Mouse (Mus musculus) midbrain, embryonic 12.5 days (tissue): ENCODE data around the gene Brd1. TPM values are rescaled to one million over a fixed set of nuclear protein-coding genes. Genes with fewer than 3 reads are reported as not detected.

Source experiments
- polyA plus RNA-seq: library from polyadenylated mRNA; unstranded; fragments of >200 nt; fragmentation: Nextera tagmentation; extraction: Ambion mirVana; gene quantifications from 2 replicates; pipeline ENCODE4 v1.2.1, GENCODE M21; 2016

Brd1 gene
- polyA plus RNA-seq, 1 experiment from 2014 or later: 28.8 TPM

Other genes starting within 250 kb of the Brd1 start
- not detected in 2 replicates for gene Zdhhc25, start 133.9 kb downstream of the Brd1 start, polyA plus RNA-seq
- 42.1 and 44.3 TPM in 2 replicates for gene Zbed4, start 17.4 kb upstream of the Brd1 start, polyA plus RNA-seq
- gene Alg12, start 85.1 kb upstream of the Brd1 start, polyA plus RNA-seq: 8.3 and 9.3 TPM in 2 replicates
- gene Creld2, start 85.4 kb upstream of the Brd1 start, polyA plus RNA-seq: 58.8 and 62.5 TPM in 2 replicates
- 41.4 and 49.3 TPM in 2 replicates for gene Pim3, start 128.0 kb upstream of the Brd1 start, polyA plus RNA-seq
- not detected in 2 replicates for gene Ttll8, start 220.2 kb upstream of the Brd1 start, polyA plus RNA-seq
- gene Mlc1, start 244.8 kb upstream of the Brd1 start, polyA plus RNA-seq: 3.8 and 4.7 TPM in 2 replicates
- gene Mov10l1, start 248.7 kb upstream of the Brd1 start, polyA plus RNA-seq: not detected in 2 replicates